Mouse (Mus musculus): ENCODE measurements around the gene Trappc4. TPM values are rescaled to one million over a fixed set of nuclear protein-coding genes. Genes with fewer than 3 reads are reported as not detected.

Gene Trappc4
- polyA plus RNA-seq, 1 experiment = 50.1 TPM

GRCm38 (mm10) chr9:44398551-44398950 lies 8.8 kb downstream of the Trappc4 start:
- Histone ChIP-seq H3K4me1 (ENCODE audit: control insufficient read depth, insufficient read depth, low read length) (no peaks in the 10 kb centered on the region; the same call in 1 of the 2 replicates), H3K27ac (ENCODE audit: control insufficient read depth, insufficient read depth, low read depth, low read length, poor library complexity) (no peak overlapping the region), H3K4me3 (replicated peaks; ENCODE audit: control insufficient read depth, low read depth, low read length) (no peak overlapping the region)
- TF ChIP-seq CTCF (IDR thresholded peaks at IDR 0.05; ENCODE audit: control insufficient read depth, insufficient read depth, low read length) = no peak
- no peak for TF ChIP-seq POLR2A (IDR thresholded peaks at IDR 0.05; ENCODE audit: borderline replicate concordance, control insufficient read depth, low read depth, low read length)
- 88% methylated on average over 9 of the region's 9 CpGs for WGBS

DNA sequence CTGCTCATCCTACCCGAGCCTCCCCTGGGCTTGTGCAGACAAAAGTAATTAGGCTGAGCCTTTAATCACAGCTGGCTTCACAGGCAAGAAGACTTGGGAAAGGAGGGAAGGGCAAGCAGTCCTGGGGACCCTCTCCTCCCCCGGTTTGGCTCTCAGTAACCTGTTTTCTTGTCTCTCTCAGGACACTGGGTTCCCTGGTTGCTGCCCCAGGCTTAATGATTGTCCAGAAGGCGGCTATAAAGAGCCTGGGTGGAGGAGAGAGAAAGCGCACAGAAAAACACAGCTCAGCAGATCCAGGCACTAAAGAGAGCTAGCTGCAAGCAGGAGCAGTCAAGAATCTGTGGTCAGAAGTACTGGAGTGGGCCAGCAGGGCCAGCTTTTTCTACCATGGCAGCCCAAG lies 9.3 kb downstream of the Trappc4 start:
- Histone ChIP-seq H3K4me3 (replicated peaks; ENCODE audit: control insufficient read depth, low read depth, low read length) (no peak overlapping the region), H3K4me1 (ENCODE audit: control insufficient read depth, insufficient read depth, low read length) (no peaks in the 10 kb centered on the region; the same call in 1 of the 2 replicates), H3K27ac (ENCODE audit: control insufficient read depth, insufficient read depth, low read depth, low read length, poor library complexity) (no peak overlapping the region)
- WGBS = 53% methylated on average over 4 of the region's 4 CpGs
- TF ChIP-seq CTCF (IDR thresholded peaks at IDR 0.05; ENCODE audit: control insufficient read depth, insufficient read depth, low read length) = no peak
- no peak for TF ChIP-seq POLR2A (IDR thresholded peaks at IDR 0.05; ENCODE audit: borderline replicate concordance, control insufficient read depth, low read depth, low read length)

- Histone ChIP-seq H3K4me1 (ENCODE audit: control insufficient read depth, insufficient read depth, low read length) (no peaks in the 10 kb centered on the region; the same call in 1 of the 2 replicates), H3K4me3 (replicated peaks; ENCODE audit: control insufficient read depth, low read depth, low read length) (peak within 1 kb of the TSS; percentile 77), H3K27ac (ENCODE audit: control insufficient read depth, insufficient read depth, low read depth, low read length, poor library complexity) (peak within 1 kb of the TSS; percentile 73)
- under 1% methylated on average over 43 of the region's 43 CpGs for WGBS
- TF ChIP-seq POLR2A (IDR thresholded peaks at IDR 0.05; ENCODE audit: borderline replicate concordance, control insufficient read depth, low read depth, low read length) (peak; percentile 98), CTCF (IDR thresholded peaks at IDR 0.05; ENCODE audit: control insufficient read depth, insufficient read depth, low read length) (no peak)
These were observed 10.6 kb downstream of the Trappc4 start, which contains the start of gene Slc37a4 for GRCm38 (mm10) chr9:44396684-44397411. Slc37a4 (plus strand) TSS chr9:44396852.

- TF ChIP-seq CTCF (IDR thresholded peaks at IDR 0.05; ENCODE audit: control insufficient read depth, insufficient read depth, low read length) (peak; percentile 81), POLR2A (IDR thresholded peaks at IDR 0.05; ENCODE audit: borderline replicate concordance, control insufficient read depth, low read depth, low read length) (no peak)
- no peak overlapping the region for H3K4me3 ChIP-seq (replicated peaks; ENCODE audit: control insufficient read depth, low read depth, low read length)
- no peaks in the 10 kb centered on the region for H3K4me1 ChIP-seq (ENCODE audit: control insufficient read depth, insufficient read depth, low read length)
- H3K27ac ChIP-seq (ENCODE audit: control insufficient read depth, insufficient read depth, low read depth, low read length, poor library complexity) = no peak overlapping the region
- 27% methylated on average over 4 of the region's 4 CpGs for WGBS
These were observed 15.9 kb downstream of the Trappc4 start for GRCm38 (mm10) chr9:44391466-44391865.

DNA sequence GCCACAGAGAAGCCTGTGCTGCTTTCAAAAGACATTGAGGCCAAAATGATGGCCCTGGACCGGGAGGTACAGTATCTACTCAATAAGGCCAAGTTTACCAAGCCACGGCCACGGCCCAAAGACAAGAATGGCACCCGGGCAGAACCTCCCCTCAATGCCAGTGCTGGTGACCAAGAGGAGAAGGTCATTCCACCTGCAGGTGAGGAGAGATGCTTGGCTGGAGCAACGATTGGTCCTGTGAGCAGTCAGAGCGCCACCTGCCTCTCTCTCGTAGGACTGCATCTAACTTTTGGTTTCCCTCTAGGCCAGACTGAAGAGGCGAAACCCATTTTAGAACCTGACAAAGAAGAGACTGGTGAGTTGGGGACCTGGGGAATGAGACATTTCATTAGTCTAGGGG lies 18.1 kb downstream of the Trappc4 start:
- H3K4me1 ChIP-seq (ENCODE audit: control insufficient read depth, insufficient read depth, low read length) = no peaks in the 10 kb centered on the region
- H3K27ac ChIP-seq (ENCODE audit: control insufficient read depth, insufficient read depth, low read depth, low read length, poor library complexity) = no peak overlapping the region
- no peak overlapping the region for H3K4me3 ChIP-seq (replicated peaks; ENCODE audit: control insufficient read depth, low read depth, low read length)
- WGBS = 55% methylated on average over 8 of the region's 8 CpGs
- peak; percentile 89 for TF ChIP-seq CTCF (IDR thresholded peaks at IDR 0.05; ENCODE audit: control insufficient read depth, insufficient read depth, low read length)
- TF ChIP-seq POLR2A (IDR thresholded peaks at IDR 0.05; ENCODE audit: borderline replicate concordance, control insufficient read depth, low read depth, low read length) = no peak

GRCm38 (mm10) chr9:44387221-44387620 lies 20.2 kb downstream of the Trappc4 start:
- WGBS = 73% methylated on average over 3 of the region's 3 CpGs
- TF ChIP-seq CTCF (IDR thresholded peaks at IDR 0.05; ENCODE audit: control insufficient read depth, insufficient read depth, low read length) (no peak), POLR2A (IDR thresholded peaks at IDR 0.05; ENCODE audit: borderline replicate concordance, control insufficient read depth, low read depth, low read length) (no peak)
- Histone ChIP-seq H3K4me3 (replicated peaks; ENCODE audit: control insufficient read depth, low read depth, low read length) (no peak overlapping the region), H3K27ac (ENCODE audit: control insufficient read depth, insufficient read depth, low read depth, low read length, poor library complexity) (no peak overlapping the region), H3K4me1 (ENCODE audit: control insufficient read depth, insufficient read depth, low read length) (no peaks in the 10 kb centered on the region)

GRCm38 (mm10) chr9:44384596-44384995 lies 22.8 kb downstream of the Trappc4 start:
- peak; percentile 3; the same call in 1 of the 2 replicates for TF ChIP-seq CTCF (IDR thresholded peaks at IDR 0.05; ENCODE audit: control insufficient read depth, insufficient read depth, low read length)
- no peak for TF ChIP-seq POLR2A (IDR thresholded peaks at IDR 0.05; ENCODE audit: borderline replicate concordance, control insufficient read depth, low read depth, low read length)
- Histone ChIP-seq H3K27ac (ENCODE audit: control insufficient read depth, insufficient read depth, low read depth, low read length, poor library complexity) (no peak overlapping the region), H3K4me3 (replicated peaks; ENCODE audit: control insufficient read depth, low read depth, low read length) (no peak overlapping the region), H3K4me1 (ENCODE audit: control insufficient read depth, insufficient read depth, low read length) (peaks cover 1% of the 10 kb centered on the region; the same call in 1 of the 2 replicates)
- 91% methylated on average over 13 of the region's 13 CpGs for WGBS

DNA sequence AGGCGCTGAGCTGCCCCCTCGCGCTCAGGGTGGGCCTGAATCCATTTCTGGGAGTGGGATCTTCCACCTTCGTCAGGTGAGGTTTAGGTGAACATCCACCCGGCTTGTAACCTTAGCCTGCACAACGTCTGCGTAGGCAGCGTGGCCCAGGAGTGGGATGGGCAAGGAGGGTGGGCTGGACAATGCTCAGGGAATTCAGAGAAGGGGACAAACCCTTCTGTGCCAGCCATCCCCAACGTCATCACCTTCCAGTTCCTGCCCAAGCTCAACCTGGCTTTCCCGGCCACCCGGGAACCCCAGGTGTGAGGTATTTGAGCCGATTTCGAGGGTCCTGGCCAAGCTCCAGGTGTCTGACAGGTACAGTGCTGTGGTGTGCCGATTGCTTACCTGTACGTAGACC lies 27.5 kb downstream of the Trappc4 start:
- H3K4me1 ChIP-seq (ENCODE audit: control insufficient read depth, insufficient read depth, low read length) = peaks cover 1% of the 10 kb centered on the region; the same call in 1 of the 2 replicates
- H3K27ac ChIP-seq (ENCODE audit: control insufficient read depth, insufficient read depth, low read depth, low read length, poor library complexity) = peak overlapping the region; percentile 86
- WGBS = 5% methylated on average over 15 of the region's 15 CpGs
- H3K4me3 ChIP-seq (replicated peaks; ENCODE audit: control insufficient read depth, low read depth, low read length) = peak overlapping the region; percentile 97
- no peak for TF ChIP-seq CTCF (IDR thresholded peaks at IDR 0.05; ENCODE audit: control insufficient read depth, insufficient read depth, low read length)
- TF ChIP-seq POLR2A (IDR thresholded peaks at IDR 0.05; ENCODE audit: borderline replicate concordance, control insufficient read depth, low read depth, low read length) = no peak
